Mouse (Mus musculus): ENCODE measurements at regions not wholly inside any gene's neighbourhood (a gene's known extent, or its start where the extent isn't known, plus 50 kb on each side); places are given as distances from the start of the nearest gene placed in this dataset.

- no peak overlapping the region for H3K27ac ChIP-seq (replicated peaks; ENCODE audit: low read depth, low read length)
- H3K9me3 ChIP-seq (ENCODE audit: control insufficient read depth, low read length): no peaks in the 10 kb centered on the region
- H3K4me2 ChIP-seq (replicated peaks; ENCODE audit: low read depth, low read length, severe bottlenecking): no peak overlapping the region
- no peak for ATAC-seq (ENCODE audit: low FRiP score, low read depth)
- no peak overlapping the region for H3K4me3 ChIP-seq (replicated peaks; ENCODE audit: low read length)
- H3K9ac ChIP-seq (ENCODE audit: low read depth, low read length, severe bottlenecking): no peak overlapping the region
- TF ChIP-seq POLR2A (IDR thresholded peaks at IDR 0.05; ENCODE audit: borderline replicate concordance, extremely low read depth, insufficient read depth, insufficient read length): no peak
- no peaks in the 10 kb centered on the region for H3K27me3 ChIP-seq (ENCODE audit: control insufficient read depth, insufficient read depth, low read length)
- H3K4me1 ChIP-seq (ENCODE audit: control insufficient read depth, insufficient read depth, low read length): no peaks in the 10 kb centered on the region
- H3K36me3 ChIP-seq (ENCODE audit: control insufficient read depth, insufficient read depth, low read length): no peaks in the 10 kb centered on the region
- no peak for DNase-seq (ENCODE audit: low spot score)
Measured at GRCm38 (mm10) chr15:19153682-19154081, 334.9 kb downstream of the Cdh10 start.

- no peak overlapping the region for H3K4me3 ChIP-seq (replicated peaks; ENCODE audit: low read length)
- no peak overlapping the region for H3K4me2 ChIP-seq (replicated peaks; ENCODE audit: low read depth, low read length, severe bottlenecking)
- H3K27me3 ChIP-seq (ENCODE audit: control insufficient read depth, insufficient read depth, low read length): no peaks in the 10 kb centered on the region
- no peaks in the 10 kb centered on the region for H3K9me3 ChIP-seq (ENCODE audit: control insufficient read depth, low read length)
- DNase-seq (ENCODE audit: low spot score) (peak; percentile 12), ATAC-seq (ENCODE audit: low FRiP score, low read depth) (no peak)
- no peaks in the 10 kb centered on the region for H3K36me3 ChIP-seq (ENCODE audit: control insufficient read depth, insufficient read depth, low read length)
- no peak overlapping the region for H3K9ac ChIP-seq (ENCODE audit: low read depth, low read length, severe bottlenecking)
- TF ChIP-seq POLR2A (IDR thresholded peaks at IDR 0.05; ENCODE audit: borderline replicate concordance, extremely low read depth, insufficient read depth, insufficient read length): no peak
- no peaks in the 10 kb centered on the region for H3K4me1 ChIP-seq (ENCODE audit: control insufficient read depth, insufficient read depth, low read length)
- H3K27ac ChIP-seq (replicated peaks; ENCODE audit: low read depth, low read length): no peak overlapping the region
- 84% methylated on average over 6 of the region's 6 CpGs for WGBS
Measured at GRCm38 (mm10) chr15:19162119-19162888, 343.6 kb downstream of the Cdh10 start.

GRCm38 (mm10) chr15:19175470-19175869 lies 356.7 kb downstream of the Cdh10 start:
- DNase-seq (ENCODE audit: low spot score) (no peak), ATAC-seq (ENCODE audit: low FRiP score, low read depth) (no peak)
- no peak for TF ChIP-seq POLR2A (IDR thresholded peaks at IDR 0.05; ENCODE audit: borderline replicate concordance, extremely low read depth, insufficient read depth, insufficient read length)
- Histone ChIP-seq H3K36me3 (ENCODE audit: control insufficient read depth, insufficient read depth, low read length) (no peaks in the 10 kb centered on the region), H3K4me1 (ENCODE audit: control insufficient read depth, insufficient read depth, low read length) (no peaks in the 10 kb centered on the region), H3K4me3 (replicated peaks; ENCODE audit: low read length) (no peak overlapping the region), H3K27ac (replicated peaks; ENCODE audit: low read depth, low read length) (no peak overlapping the region), H3K9me3 (ENCODE audit: control insufficient read depth, low read length) (no peaks in the 10 kb centered on the region), H3K9ac (ENCODE audit: low read depth, low read length, severe bottlenecking) (no peak overlapping the region), H3K27me3 (ENCODE audit: control insufficient read depth, insufficient read depth, low read length) (no peaks in the 10 kb centered on the region), H3K4me2 (replicated peaks; ENCODE audit: low read depth, low read length, severe bottlenecking) (no peak overlapping the region)
- 81% methylated on average over 4 of the region's 4 CpGs for WGBS

All from limb, embryonic 14.5 days (tissue).